Mouse (Mus musculus): ENCODE data around the gene Atp1b1. TPM values are rescaled to one million over a fixed set of nuclear protein-coding genes. Genes with fewer than 3 reads are reported as not detected.

The Atp1b1 gene
- polyA plus RNA-seq (2011; ENCODE audit: insufficient read depth, insufficient read length, low read depth, missing spikeins) = 116 TPM in 2 replicates

GRCm38 (mm10) chr1:164458245-164458613 lies at the start of gene Atp1b1:
Gene Atp1b1, minus strand, starts transcription at chr1:164458355.
- Histone ChIP-seq H3K27ac (ENCODE audit: insufficient read depth, low read length) (peak within 1 kb of the TSS; percentile 29), H3K9me3 (replicated peaks; ENCODE audit: control insufficient read depth, insufficient read depth, low read length, poor library complexity, severe bottlenecking) (no peaks in the 10 kb centered on the region), H3K27me3 (ENCODE audit: control insufficient read depth, insufficient read depth, low read length, poor library complexity, severe bottlenecking) (no peaks in the 10 kb centered on the region), H3K36me3 (ENCODE audit: control insufficient read depth, insufficient read depth, low read length, poor library complexity, severe bottlenecking) (peaks cover 7% of the 10 kb centered on the region), H3K9ac (ENCODE audit: low read depth, poor library complexity, severe bottlenecking) (peak within 1 kb of the TSS; percentile 87), H3K4me3 (ENCODE audit: low read depth, low read length) (peak within 1 kb of the TSS; percentile 83), H3K4me1 (ENCODE audit: control insufficient read depth, insufficient read depth, low read length) (peaks cover 6% of the 10 kb centered on the region)
- TF ChIP-seq POLR2A (IDR thresholded peaks at IDR 0.05; ENCODE audit: insufficient read depth, low read length) (peak; percentile 66), CTCF (IDR thresholded peaks at IDR 0.05; ENCODE audit: low read depth, low read length) (no peak)

DNA sequence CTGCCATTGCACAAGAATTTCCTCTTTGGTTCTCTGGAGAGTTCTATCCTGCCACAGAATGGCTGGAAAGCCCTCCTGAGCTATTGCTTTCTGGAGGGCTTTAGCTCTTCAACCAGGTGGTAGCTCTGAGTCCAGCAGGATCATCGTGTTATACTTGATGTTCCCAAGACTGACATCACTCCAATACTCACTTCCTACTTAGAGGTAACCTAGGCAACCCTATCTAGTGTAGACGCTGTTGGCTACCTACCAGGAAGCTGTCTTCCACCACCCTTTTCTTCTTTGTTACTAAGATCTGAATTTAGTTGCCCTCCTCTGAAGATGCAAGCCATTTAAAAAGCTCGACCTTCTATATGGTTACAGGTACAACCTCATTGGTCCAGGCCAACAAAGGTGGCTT lies 46.9 kb upstream of the Atp1b1 start:
- no peak overlapping the region for H3K27ac ChIP-seq (ENCODE audit: insufficient read depth, low read length)
- peaks cover 5% of the 10 kb centered on the region for H3K4me1 ChIP-seq (ENCODE audit: control insufficient read depth, insufficient read depth, low read length)
- no peak overlapping the region for H3K4me3 ChIP-seq (ENCODE audit: low read depth, low read length)
- TF ChIP-seq POLR2A (IDR thresholded peaks at IDR 0.05; ENCODE audit: insufficient read depth, low read length) (no peak), CTCF (IDR thresholded peaks at IDR 0.05; ENCODE audit: low read depth, low read length) (no peak), EP300 (IDR thresholded peaks at IDR 0.05; ENCODE audit: insufficient read depth, low read depth, low read length) (no peak)
- H3K9me3 ChIP-seq (replicated peaks; ENCODE audit: control insufficient read depth, insufficient read depth, low read length, poor library complexity, severe bottlenecking) = no peaks in the 10 kb centered on the region
- H3K27me3 ChIP-seq (ENCODE audit: control insufficient read depth, insufficient read depth, low read length, poor library complexity, severe bottlenecking) = no peaks in the 10 kb centered on the region
- no peak overlapping the region for H3K9ac ChIP-seq (ENCODE audit: low read depth, poor library complexity, severe bottlenecking)
- no peaks in the 10 kb centered on the region for H3K36me3 ChIP-seq (ENCODE audit: control insufficient read depth, insufficient read depth, low read length, poor library complexity, severe bottlenecking)

- no peaks in the 10 kb centered on the region; the same call in 1 of the 2 replicates for H3K9me3 ChIP-seq (replicated peaks; ENCODE audit: control insufficient read depth, insufficient read depth, low read length, poor library complexity, severe bottlenecking)
- H3K27me3 ChIP-seq (ENCODE audit: control insufficient read depth, insufficient read depth, low read length, poor library complexity, severe bottlenecking) = no peaks in the 10 kb centered on the region
- H3K27ac ChIP-seq (ENCODE audit: insufficient read depth, low read length) = peak overlapping the region; percentile 99
- no peaks in the 10 kb centered on the region for H3K36me3 ChIP-seq (ENCODE audit: control insufficient read depth, insufficient read depth, low read length, poor library complexity, severe bottlenecking)
- peak overlapping the region; percentile 78 for H3K9ac ChIP-seq (ENCODE audit: low read depth, poor library complexity, severe bottlenecking)
- TF ChIP-seq CTCF (IDR thresholded peaks at IDR 0.05; ENCODE audit: low read depth, low read length) (no peak), EP300 (IDR thresholded peaks at IDR 0.05; ENCODE audit: insufficient read depth, low read depth, low read length) (peak; percentile 99), POLR2A (IDR thresholded peaks at IDR 0.05; ENCODE audit: insufficient read depth, low read length) (peak; percentile 32)
- H3K4me3 ChIP-seq (ENCODE audit: low read depth, low read length) = peak overlapping the region; percentile 84
- H3K4me1 ChIP-seq (ENCODE audit: control insufficient read depth, insufficient read depth, low read length) = peaks cover 5% of the 10 kb centered on the region
These were observed 45.1 kb upstream of the Atp1b1 start for GRCm38 (mm10) chr1:164503140-164503730.

- H3K27me3 ChIP-seq (ENCODE audit: control insufficient read depth, insufficient read depth, low read length, poor library complexity, severe bottlenecking) = no peaks in the 10 kb centered on the region
- H3K9ac ChIP-seq (ENCODE audit: low read depth, poor library complexity, severe bottlenecking) = peak overlapping the region; percentile 78
- H3K27ac ChIP-seq (ENCODE audit: insufficient read depth, low read length) = peak overlapping the region; percentile 99
- no peak for TF ChIP-seq CTCF (IDR thresholded peaks at IDR 0.05; ENCODE audit: low read depth, low read length)
- TF ChIP-seq POLR2A (IDR thresholded peaks at IDR 0.05; ENCODE audit: insufficient read depth, low read length) = no peak
- TF ChIP-seq EP300 (IDR thresholded peaks at IDR 0.05; ENCODE audit: insufficient read depth, low read depth, low read length) = no peak
- H3K36me3 ChIP-seq (ENCODE audit: control insufficient read depth, insufficient read depth, low read length, poor library complexity, severe bottlenecking) = no peaks in the 10 kb centered on the region
- peaks cover 6% of the 10 kb centered on the region for H3K9me3 ChIP-seq (replicated peaks; ENCODE audit: control insufficient read depth, insufficient read depth, low read length, poor library complexity, severe bottlenecking)
- H3K4me3 ChIP-seq (ENCODE audit: low read depth, low read length) = peak overlapping the region; percentile 40
- peaks cover 5% of the 10 kb centered on the region for H3K4me1 ChIP-seq (ENCODE audit: control insufficient read depth, insufficient read depth, low read length)
These were observed 44.1 kb upstream of the Atp1b1 start for GRCm38 (mm10) chr1:164502231-164502630.

- Histone ChIP-seq H3K27ac (ENCODE audit: insufficient read depth, low read length) (peak overlapping the region; percentile 99), H3K9ac (ENCODE audit: low read depth, poor library complexity, severe bottlenecking) (peak overlapping the region; percentile 25), H3K9me3 (replicated peaks; ENCODE audit: control insufficient read depth, insufficient read depth, low read length, poor library complexity, severe bottlenecking) (peaks cover 6% of the 10 kb centered on the region), H3K4me1 (ENCODE audit: control insufficient read depth, insufficient read depth, low read length) (peaks cover 2% of the 10 kb centered on the region), H3K36me3 (ENCODE audit: control insufficient read depth, insufficient read depth, low read length, poor library complexity, severe bottlenecking) (no peaks in the 10 kb centered on the region), H3K27me3 (ENCODE audit: control insufficient read depth, insufficient read depth, low read length, poor library complexity, severe bottlenecking) (no peaks in the 10 kb centered on the region), H3K4me3 (ENCODE audit: low read depth, low read length) (peak overlapping the region; percentile 44)
- TF ChIP-seq CTCF (IDR thresholded peaks at IDR 0.05; ENCODE audit: low read depth, low read length) (no peak), EP300 (IDR thresholded peaks at IDR 0.05; ENCODE audit: insufficient read depth, low read depth, low read length) (no peak), POLR2A (IDR thresholded peaks at IDR 0.05; ENCODE audit: insufficient read depth, low read length) (no peak)
These were observed 36.8 kb upstream of the Atp1b1 start for GRCm38 (mm10) chr1:164494741-164495512.

DNA sequence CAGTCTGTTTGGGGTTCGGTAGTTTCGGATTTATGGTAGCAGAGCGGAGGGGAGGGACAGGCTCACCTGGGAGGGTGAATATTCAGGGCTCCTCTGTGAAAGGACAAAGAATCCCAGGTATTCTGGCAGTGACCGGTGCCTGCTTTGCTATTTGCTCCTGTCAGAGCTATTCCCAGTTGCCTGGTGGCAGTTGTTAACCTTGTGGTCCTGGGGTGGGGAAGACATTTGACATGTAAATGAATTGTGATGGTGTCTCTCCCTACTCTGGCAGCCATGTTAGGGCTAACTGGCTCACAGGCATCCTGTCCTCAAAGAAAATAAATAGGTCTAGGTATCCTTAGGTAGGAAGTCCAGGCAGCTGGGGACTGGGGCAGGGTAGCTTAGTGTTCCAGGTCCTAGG lies 36.1 kb upstream of the Atp1b1 start:
- peak overlapping the region; percentile 40 for H3K4me3 ChIP-seq (ENCODE audit: low read depth, low read length)
- TF ChIP-seq EP300 (IDR thresholded peaks at IDR 0.05; ENCODE audit: insufficient read depth, low read depth, low read length) (peak; percentile 97), CTCF (IDR thresholded peaks at IDR 0.05; ENCODE audit: low read depth, low read length) (no peak), POLR2A (IDR thresholded peaks at IDR 0.05; ENCODE audit: insufficient read depth, low read length) (no peak)
- peaks cover 6% of the 10 kb centered on the region for H3K9me3 ChIP-seq (replicated peaks; ENCODE audit: control insufficient read depth, insufficient read depth, low read length, poor library complexity, severe bottlenecking)
- no peaks in the 10 kb centered on the region for H3K27me3 ChIP-seq (ENCODE audit: control insufficient read depth, insufficient read depth, low read length, poor library complexity, severe bottlenecking)
- H3K9ac ChIP-seq (ENCODE audit: low read depth, poor library complexity, severe bottlenecking) = peak overlapping the region; percentile 28; the same call in 1 of the 2 replicates
- H3K36me3 ChIP-seq (ENCODE audit: control insufficient read depth, insufficient read depth, low read length, poor library complexity, severe bottlenecking) = no peaks in the 10 kb centered on the region
- peak overlapping the region; percentile 99 for H3K27ac ChIP-seq (ENCODE audit: insufficient read depth, low read length)
- H3K4me1 ChIP-seq (ENCODE audit: control insufficient read depth, insufficient read depth, low read length) = peaks cover 2% of the 10 kb centered on the region

Measured in ES-Bruce4 (cell line).